Mouse (Mus musculus): ENCODE measurements at regions not wholly inside any gene's neighbourhood (a gene's known extent, or its start where the extent isn't known, plus 50 kb on each side); places are given as distances from the start of the nearest gene placed in this dataset.
"Not testable (repeated sequence)": the region's sequence is repeated elsewhere in the genome, so short reads cannot be mapped to it uniquely, and the experiment has no call there.

DNA sequence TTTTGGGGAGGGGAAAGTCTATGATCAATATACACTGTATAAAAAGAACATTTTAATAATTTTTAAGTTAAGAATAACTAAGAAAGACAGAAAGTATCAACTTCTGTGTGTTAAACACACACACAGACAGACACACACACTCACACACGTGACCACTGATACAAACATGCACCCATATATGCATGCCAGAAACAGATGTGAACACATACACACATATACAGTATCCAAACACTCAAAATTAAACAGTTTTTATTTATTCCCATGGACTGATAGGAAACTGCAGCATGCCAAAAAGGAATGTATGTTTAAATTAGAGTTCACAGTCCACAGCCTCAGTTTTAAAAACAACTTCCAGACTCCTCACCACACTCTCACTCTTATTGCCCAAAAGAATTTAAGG lies 203.4 kb upstream of the Tbl1x start:
- no peak for ATAC-seq (replicated peaks; ENCODE audit: low FRiP score, poor library complexity, severe bottlenecking)

DNA sequence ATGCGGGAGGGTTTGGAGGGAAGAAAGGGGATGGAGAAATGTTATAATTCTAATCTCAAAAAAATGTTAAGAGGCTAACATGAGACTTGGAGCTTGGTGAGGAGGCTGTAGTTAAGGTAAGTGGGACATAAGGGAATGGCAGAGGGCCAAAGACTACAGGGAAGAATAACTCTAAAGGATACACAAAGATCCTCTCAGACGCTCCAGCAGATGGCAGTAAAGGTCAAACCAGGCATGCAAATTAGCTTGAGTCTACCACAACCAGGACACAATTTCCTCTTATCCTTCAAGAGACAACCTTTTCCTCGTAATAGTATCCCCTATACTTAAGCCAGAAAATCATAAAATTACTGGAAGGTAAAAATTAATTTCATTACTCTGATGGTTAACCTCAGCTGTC lies 196.4 kb upstream of the Tbl1x start:
- no peak for ATAC-seq (replicated peaks; ENCODE audit: low FRiP score, poor library complexity, severe bottlenecking)

- ATAC-seq (replicated peaks; ENCODE audit: low FRiP score, poor library complexity, severe bottlenecking): no peak
These were observed 187.2 kb upstream of the Tbl1x start for GRCm38 (mm10) chrX:77323644-77324043.

- ATAC-seq (replicated peaks; ENCODE audit: low FRiP score, poor library complexity, severe bottlenecking): no peak
These were observed 157.6 kb upstream of the Tbl1x start for GRCm38 (mm10) chrX:77353181-77353580.

- ATAC-seq (replicated peaks; ENCODE audit: low FRiP score, poor library complexity, severe bottlenecking): no peak
These were observed 150.3 kb upstream of the Tbl1x start for GRCm38 (mm10) chrX:77360551-77360950.

DNA sequence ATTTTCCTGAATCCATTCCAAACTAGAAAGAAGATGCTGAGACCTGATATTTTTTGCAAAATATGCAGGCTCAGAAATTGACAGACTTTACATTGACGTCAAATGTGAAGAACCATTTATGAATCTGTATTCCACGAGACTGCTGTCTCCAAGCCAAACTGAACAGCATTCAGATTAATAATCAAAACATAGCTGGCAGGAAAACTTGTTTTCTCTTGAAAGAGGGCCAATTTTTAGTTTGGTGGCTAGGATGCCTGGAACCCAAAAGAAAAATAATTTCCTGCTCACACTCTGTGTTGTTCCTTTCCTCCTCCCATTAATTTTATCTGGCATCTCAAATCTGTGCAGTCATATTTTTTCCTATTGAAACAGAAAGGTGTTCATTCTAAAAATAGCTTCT lies 149.7 kb upstream of the Tbl1x start:
- ATAC-seq (replicated peaks; ENCODE audit: low FRiP score, poor library complexity, severe bottlenecking): no peak

DNA sequence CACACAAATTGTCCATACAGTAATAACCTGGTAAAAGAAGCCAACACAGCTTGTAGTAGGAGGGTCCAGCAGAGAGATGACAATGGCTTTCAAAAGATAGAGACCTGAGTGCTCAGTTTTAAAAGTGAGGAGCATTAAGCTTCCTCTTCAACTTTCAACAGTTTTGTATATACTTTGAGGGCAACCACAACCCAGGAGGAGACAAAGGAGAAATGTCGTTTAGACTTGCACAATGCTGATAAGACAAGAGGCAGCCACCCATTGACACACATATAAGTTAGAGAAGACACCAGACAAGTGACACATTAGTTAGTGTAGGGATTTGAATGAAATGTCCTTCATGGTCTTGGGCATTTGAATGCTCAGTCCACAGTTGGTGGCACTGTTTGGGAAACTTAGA lies 147.2 kb upstream of the Tbl1x start:
- no peak for ATAC-seq (replicated peaks; ENCODE audit: low FRiP score, poor library complexity, severe bottlenecking)

DNA sequence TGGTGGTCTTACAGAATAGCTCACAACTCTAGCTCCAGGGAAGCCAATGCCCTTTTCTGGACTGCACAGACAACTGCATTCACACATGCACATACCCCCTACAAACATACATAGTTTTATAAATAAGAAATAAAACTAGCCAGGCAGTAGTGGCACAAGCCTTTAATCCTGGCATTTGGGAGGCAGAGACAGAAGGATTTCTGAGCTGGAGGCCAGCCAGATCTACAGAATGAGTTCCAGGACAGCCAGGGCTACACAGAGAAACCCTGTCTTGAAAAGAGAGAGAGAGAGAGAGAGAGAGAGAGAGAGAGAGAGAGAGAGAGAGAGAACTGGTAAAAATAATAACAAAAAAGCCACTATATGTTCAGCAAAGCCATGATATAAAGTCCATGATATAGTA lies 143.5 kb upstream of the Tbl1x start:
- ATAC-seq (replicated peaks; ENCODE audit: low FRiP score, poor library complexity, severe bottlenecking): no peak

GRCm38 (mm10) chrX:77387271-77387670 lies 123.5 kb upstream of the Tbl1x start:
- ATAC-seq (replicated peaks; ENCODE audit: low FRiP score, poor library complexity, severe bottlenecking): no peak

DNA sequence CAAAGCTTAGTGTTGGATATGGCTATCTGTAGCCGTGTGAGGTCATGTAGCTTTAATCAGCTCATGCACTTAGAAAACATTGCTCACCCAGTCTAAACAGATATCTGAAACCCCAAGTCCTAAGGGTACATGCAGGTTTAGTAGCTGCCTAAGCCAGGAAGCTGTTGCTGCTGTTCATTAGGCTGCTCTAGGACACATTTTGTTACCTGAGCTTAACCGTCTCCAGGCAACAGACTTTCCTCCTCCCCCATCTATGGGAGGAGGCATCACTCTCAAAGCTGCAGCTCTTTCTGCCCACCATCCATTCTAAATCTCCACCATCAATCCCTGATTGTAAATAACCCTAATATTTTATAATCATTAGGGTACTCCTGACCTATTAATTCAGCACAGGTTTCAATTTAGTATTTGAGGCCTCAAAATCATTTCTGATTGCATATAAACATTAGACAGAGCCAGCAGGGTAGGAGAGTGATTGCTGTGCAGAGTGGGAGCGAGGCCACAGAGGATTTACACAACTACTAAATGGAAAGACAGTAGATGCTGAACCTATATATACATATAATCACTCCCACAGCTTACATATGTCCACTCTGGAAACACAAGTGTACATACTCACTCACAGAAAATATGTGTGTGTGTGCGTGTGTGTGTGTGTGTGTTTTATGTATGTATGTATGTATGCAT lies 118.9 kb upstream of the Tbl1x start:
- ATAC-seq (replicated peaks; ENCODE audit: low FRiP score, poor library complexity, severe bottlenecking): no peak

GRCm38 (mm10) chrX:77406896-77407295 lies 103.9 kb upstream of the Tbl1x start:
- no peak for ATAC-seq (replicated peaks; ENCODE audit: low FRiP score, poor library complexity, severe bottlenecking)

DNA sequence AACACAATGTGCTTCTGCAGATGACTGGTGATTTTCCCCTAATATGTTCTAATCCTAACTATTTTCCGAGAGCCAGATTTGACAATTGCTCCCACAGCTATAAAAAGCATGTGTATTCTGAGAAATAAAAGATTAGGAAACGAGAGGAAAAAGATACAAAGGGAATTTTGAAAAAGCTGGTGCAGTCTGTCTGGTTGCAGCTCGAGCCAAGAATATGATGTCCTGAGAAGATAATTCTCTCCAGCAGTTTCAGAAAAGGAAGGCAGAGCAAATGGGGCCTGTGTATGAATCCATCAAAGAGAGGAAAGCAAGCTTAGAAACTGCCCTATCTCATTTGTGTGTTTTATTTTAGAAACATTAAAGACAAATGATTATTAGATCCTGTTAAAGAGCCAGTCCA lies 102.9 kb upstream of the Tbl1x start:
- no peak for ATAC-seq (replicated peaks; ENCODE audit: low FRiP score, poor library complexity, severe bottlenecking)

DNA sequence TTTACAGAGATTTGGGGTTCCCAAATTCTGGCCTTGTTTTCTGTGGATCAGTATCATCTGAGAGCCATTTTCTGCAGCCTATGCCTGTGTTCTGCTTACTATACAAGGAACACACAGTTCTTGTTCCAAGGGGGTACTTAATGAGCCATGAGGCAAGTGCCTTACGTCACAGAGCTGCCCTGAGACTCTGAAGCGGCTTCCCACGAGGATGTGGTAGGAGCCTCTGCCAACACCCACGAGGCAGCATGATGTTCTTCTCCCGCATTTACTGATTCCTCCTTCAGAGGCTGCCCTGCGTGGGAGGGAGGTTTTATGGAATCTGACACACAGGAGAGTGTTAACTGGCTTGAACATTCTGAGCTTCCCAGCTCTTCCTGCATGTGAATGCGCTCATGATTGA lies 101.4 kb upstream of the Tbl1x start:
- ATAC-seq (replicated peaks; ENCODE audit: low FRiP score, poor library complexity, severe bottlenecking): no peak

- no peak for ATAC-seq (replicated peaks; ENCODE audit: low FRiP score, poor library complexity, severe bottlenecking)
These were observed 100.0 kb upstream of the Tbl1x start for GRCm38 (mm10) chrX:77410812-77411211.

DNA sequence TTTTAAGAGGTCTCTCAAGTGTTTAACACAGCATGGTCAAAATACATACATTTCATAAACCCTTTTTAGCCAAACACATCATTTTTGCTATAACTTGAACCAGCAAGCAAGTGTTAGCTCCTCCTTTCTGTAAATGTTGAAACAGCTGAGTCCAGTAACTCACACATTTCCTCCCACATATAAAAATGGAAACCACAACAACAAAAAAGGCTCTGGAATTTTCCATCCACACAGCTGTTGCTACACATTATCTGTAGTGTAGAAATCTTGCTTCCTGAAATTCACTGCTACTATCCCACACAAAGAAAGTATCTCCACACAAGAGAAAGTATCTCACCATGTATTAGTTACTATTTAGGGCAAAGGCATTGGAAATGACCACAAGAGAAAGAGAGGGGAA lies 96.7 kb upstream of the Tbl1x start:
- no peak for ATAC-seq (replicated peaks; ENCODE audit: low FRiP score, poor library complexity, severe bottlenecking)

- no peak for ATAC-seq (replicated peaks; ENCODE audit: low FRiP score, poor library complexity, severe bottlenecking)
These were observed 93.0 kb upstream of the Tbl1x start for GRCm38 (mm10) chrX:77417766-77418165.

- ATAC-seq (replicated peaks; ENCODE audit: low FRiP score, poor library complexity, severe bottlenecking): no peak
These were observed 88.6 kb upstream of the Tbl1x start for GRCm38 (mm10) chrX:77422206-77422605.

DNA sequence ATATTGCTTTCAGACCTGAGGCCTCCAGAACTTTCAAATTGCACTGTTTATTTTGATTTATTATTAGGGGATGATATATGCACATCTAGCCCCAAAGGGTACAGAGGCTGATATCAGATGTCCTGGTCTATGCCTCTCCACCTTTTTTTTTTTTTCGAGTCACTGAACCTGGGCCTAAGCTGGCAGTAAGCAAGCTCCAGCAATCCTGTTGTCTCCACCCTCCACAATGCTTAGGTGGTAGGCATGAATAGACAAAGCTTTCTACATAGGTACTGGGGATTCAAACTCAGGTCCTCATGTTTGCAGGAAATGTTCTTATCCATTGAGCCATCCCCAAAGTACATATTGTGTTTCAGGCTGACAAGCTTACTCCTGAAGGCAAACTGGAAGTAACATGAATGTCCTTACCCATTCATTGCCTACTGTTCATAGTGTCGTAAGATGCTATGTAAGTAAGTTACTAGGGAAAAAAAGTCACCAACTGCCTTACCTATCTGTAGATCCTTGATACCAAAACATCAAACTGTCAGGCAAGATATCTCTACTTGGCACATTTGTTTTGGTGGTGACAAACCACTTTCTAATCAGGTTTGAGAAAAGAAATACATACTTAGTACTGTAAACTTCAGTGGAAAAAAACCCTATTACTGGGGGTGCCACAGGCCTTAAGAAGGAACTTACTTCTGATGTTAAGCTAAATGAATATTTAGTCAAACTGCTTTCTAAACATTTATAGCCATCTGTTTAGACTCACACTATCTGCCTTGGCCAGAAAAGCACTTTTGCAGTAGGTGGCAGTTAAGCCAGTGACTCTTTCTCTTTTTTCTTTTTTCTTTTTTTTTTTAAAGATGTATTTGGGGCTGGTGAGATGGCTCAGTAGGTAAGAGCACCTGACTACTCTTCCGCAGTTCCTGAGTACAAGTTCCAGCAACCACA lies 85.8 kb upstream of the Tbl1x start:
- ATAC-seq (replicated peaks; ENCODE audit: low FRiP score, poor library complexity, severe bottlenecking): 0 out of 2 replicates have a peak, but pooled peaks have one; percentile 39

DNA sequence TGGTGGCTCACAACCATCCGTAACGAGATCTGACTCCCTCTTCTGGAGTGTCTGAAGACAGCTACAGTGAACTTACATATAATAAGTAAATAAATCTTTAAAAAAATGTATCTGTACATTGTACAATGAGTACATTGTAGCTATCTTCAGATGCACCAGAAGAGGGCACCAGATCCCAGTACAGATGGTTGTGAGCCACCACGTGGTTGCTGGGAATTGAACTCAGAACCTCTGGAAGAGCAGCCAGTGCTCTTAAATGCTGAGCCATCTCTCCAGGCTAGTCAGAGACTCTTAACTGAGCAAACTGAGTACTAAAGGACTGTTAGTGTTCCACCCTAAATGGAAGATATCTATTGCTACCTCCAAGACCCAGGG lies 85.1 kb upstream of the Tbl1x start:
- ATAC-seq (replicated peaks; ENCODE audit: low FRiP score, poor library complexity, severe bottlenecking): not testable (repeated sequence)

DNA sequence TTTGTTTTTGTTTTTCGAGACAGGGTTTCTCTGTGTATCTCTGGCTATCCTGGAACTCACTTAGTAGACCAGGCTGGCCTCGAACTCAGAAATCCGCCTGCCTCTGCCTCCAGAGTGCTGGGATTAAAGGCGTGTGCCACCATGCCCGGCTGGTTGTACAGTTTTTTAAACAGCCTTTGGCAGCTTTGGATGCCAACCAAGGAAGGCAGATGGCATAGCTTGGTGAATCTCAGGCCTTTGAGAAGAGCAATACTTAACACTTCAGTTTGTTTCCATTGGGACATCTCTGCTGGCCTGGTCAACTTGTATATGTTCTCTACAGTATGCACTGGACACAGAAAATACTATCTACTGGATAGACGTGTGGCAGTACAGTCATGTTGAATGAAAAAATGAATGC lies 84.0 kb upstream of the Tbl1x start:
- ATAC-seq (replicated peaks; ENCODE audit: low FRiP score, poor library complexity, severe bottlenecking): not testable (repeated sequence)

DNA sequence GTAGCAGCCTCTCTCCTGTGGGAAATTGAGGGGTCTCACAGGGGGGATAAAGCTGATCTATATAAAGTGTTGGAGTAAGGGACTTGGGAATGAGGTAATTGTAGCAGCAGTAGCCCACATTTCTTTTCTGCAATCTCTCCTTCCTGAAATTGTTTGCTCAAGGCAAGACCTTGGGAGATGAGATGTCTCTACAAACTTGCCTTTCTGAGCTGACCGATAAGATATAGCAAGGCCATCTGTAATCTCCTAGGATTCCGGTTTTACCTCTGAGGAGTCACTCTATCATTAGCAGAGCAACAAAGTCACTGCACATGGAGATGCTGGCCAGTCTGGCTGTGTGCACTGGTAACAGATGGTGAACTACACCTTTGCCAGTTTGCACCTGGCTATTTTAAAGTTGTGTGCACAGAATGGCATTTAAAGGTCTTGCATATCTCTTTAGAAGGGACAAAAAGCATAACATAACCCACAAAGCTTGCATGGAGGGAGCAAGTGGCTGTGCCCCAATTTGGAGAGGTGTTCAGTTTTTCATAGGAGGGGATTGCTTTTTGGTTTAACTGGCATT lies 78.7 kb upstream of the Tbl1x start:
- no peak for ATAC-seq (replicated peaks; ENCODE audit: low FRiP score, poor library complexity, severe bottlenecking)
